In genomic region chr15:11794632-11795031, GRCm38 (mm10) we compare ENCODE assay signal across 19 mouse cellular contexts.
A peak's percentile ranks its signal among the peaks of the same experiment; 100 is the strongest.
DNase-seq lines count a peak whose midpoint lies in the region; ATAC-seq lines count a peak whose summit lies in the region.
"Had no signal": no experiment of that assay in that cellular context is flagged by ENCODE, and none has a peak within 500 bp of the region (broad histone marks: within the 10 kb centered on the region; RNA-seq: fewer than 3 reads in every experiment).

No protein-coding gene starts in this region.

- H3K4me3 ChIP-seq in lung, embryonic 16.5 days (ENCODE audit: low read length): no peak overlapping the region
- H3K4me3 ChIP-seq in embryonic facial prominence, embryonic 14.5 days (ENCODE audit: low read depth, low read length): no peak overlapping the region
- H3K4me3 ChIP-seq in kidney, embryonic 15.5 days (replicated peaks): no peak overlapping the region
- H3K4me3 ChIP-seq: heart, embryonic 10.5 days; lung, embryonic 15.5 days; midbrain, embryonic 10.5 days had no signal

- H3K4me2 ChIP-seq in lung, embryonic 16.5 days (ENCODE audit: low read depth, low read length): no peak overlapping the region
- no peak overlapping the region for H3K4me2 ChIP-seq in embryonic facial prominence, embryonic 14.5 days (ENCODE audit: low read depth, low read length)
- no peak overlapping the region for H3K4me2 ChIP-seq in kidney, embryonic 15.5 days
- H3K4me2 ChIP-seq: liver, embryonic 11.5 days; lung, embryonic 15.5 days had no signal

- H3K4me1 ChIP-seq in lung, embryonic 16.5 days (replicated peaks; ENCODE audit: control insufficient read depth, insufficient read depth, low read length): no peaks in the 10 kb centered on the region
- no peaks in the 10 kb centered on the region for H3K4me1 ChIP-seq in embryonic facial prominence, embryonic 14.5 days (ENCODE audit: control insufficient read depth, insufficient read depth, low read length)
- peaks cover 25% of the 10 kb centered on the region for H3K4me1 ChIP-seq in kidney, embryonic 15.5 days
- H3K4me1 ChIP-seq: lung, embryonic 15.5 days; midbrain, embryonic 10.5 days had no signal

- no peak overlapping the region for H3K27ac ChIP-seq in lung, embryonic 16.5 days (ENCODE audit: low read length)
- no peak overlapping the region for H3K27ac ChIP-seq in embryonic facial prominence, embryonic 14.5 days (replicated peaks; ENCODE audit: low read depth, low read length)
- peak overlapping the region; percentile 59 for H3K27ac ChIP-seq in kidney, embryonic 15.5 days
- H3K27ac ChIP-seq: heart, embryonic 10.5 days; lung, embryonic 15.5 days; midbrain, embryonic 10.5 days had no signal

- H3K9me3 ChIP-seq in lung, embryonic 16.5 days (ENCODE audit: control insufficient read depth, low read length): no peaks in the 10 kb centered on the region
- H3K9me3 ChIP-seq in embryonic facial prominence, embryonic 14.5 days (ENCODE audit: control insufficient read depth, low read length): no peaks in the 10 kb centered on the region
- H3K9me3 ChIP-seq in kidney, embryonic 15.5 days (replicated peaks): 0 out of 2 replicates have a peak, but pooled peaks cover 3% of the 10 kb centered on the region
- H3K9me3 ChIP-seq: heart, embryonic 10.5 days; lung, embryonic 15.5 days; midbrain, embryonic 10.5 days had no signal

- DNase-seq in lung, postnatal 4 days: no peak
- DNase-seq in embryonic facial prominence, embryonic 14.5 days (ENCODE audit: low spot score): peak; percentile 34
- DNase-seq in yolk sac, embryonic 10.5 days (ENCODE audit: low spot score): peak; percentile 50
- no peak for DNase-seq in left cerebral cortex, postnatal 25 days (ENCODE audit: low spot score in 2 of 2)
- DNase-seq in thymus, postnatal 0 days (ENCODE audit: low spot score): no peak
- DNase-seq: adrenal gland, adult 8-10 months; B cell, adult 2 months; cerebellum, adult 2 months; forebrain, postnatal 0 days; gastrocnemius, postnatal 10 days; layer of hippocampus, adult 9-11 months; thymus, postnatal 25 days had no signal

- intact Hi-C loops in left cerebral cortex, postnatal 25 days (cut with DNase I): no loop called here

- H3K9ac ChIP-seq in lung, embryonic 16.5 days (ENCODE audit: low read length): no peak overlapping the region
- H3K9ac ChIP-seq in embryonic facial prominence, embryonic 14.5 days (ENCODE audit: low read depth, low read length): no peak overlapping the region
- no peak overlapping the region for H3K9ac ChIP-seq in kidney, embryonic 15.5 days
- H3K9ac ChIP-seq: forebrain, postnatal 0 days; lung, embryonic 15.5 days had no signal

- WGBS in lung, embryonic 16.5 days: 43% methylated on average over 2 of the region's 2 CpGs
- WGBS in embryonic facial prominence, embryonic 14.5 days: 29% methylated on average over 2 of the region's 2 CpGs
- WGBS in kidney, embryonic 15.5 days: 9% methylated on average over 2 of the region's 2 CpGs

- H3K36me3 ChIP-seq in lung, embryonic 16.5 days (ENCODE audit: control insufficient read depth, insufficient read depth, low read length): no peaks in the 10 kb centered on the region
- H3K36me3 ChIP-seq in embryonic facial prominence, embryonic 14.5 days (ENCODE audit: control insufficient read depth, insufficient read depth, low read length): no peaks in the 10 kb centered on the region
- no peaks in the 10 kb centered on the region for H3K36me3 ChIP-seq in kidney, embryonic 15.5 days
- H3K36me3 ChIP-seq: heart, embryonic 10.5 days; lung, embryonic 15.5 days; midbrain, embryonic 10.5 days had no signal

- ATAC-seq in lung, embryonic 16.5 days (ENCODE audit: low read depth): 0 out of 2 replicates have a peak, but pooled peaks have one; percentile 17
- no peak for ATAC-seq in embryonic facial prominence, embryonic 14.5 days (ENCODE audit: low read depth)
- ATAC-seq in kidney, embryonic 15.5 days (replicated peaks; ENCODE audit: low FRiP score): peak; percentile 98
- no peak for ATAC-seq in megakaryocyte progenitor cell, adult 5-6 weeks (replicated peaks; ENCODE audit: poor library complexity)
- ATAC-seq: forebrain, postnatal 0 days had no signal

- no peaks in the 10 kb centered on the region for H3K27me3 ChIP-seq in lung, embryonic 16.5 days (ENCODE audit: control insufficient read depth, insufficient read depth, low read depth, low read length)
- H3K27me3 ChIP-seq in embryonic facial prominence, embryonic 14.5 days (replicated peaks; ENCODE audit: control insufficient read depth, insufficient read depth, low read length): no peaks in the 10 kb centered on the region
- H3K27me3 ChIP-seq in kidney, embryonic 15.5 days: no peaks in the 10 kb centered on the region
- H3K27me3 ChIP-seq: lung, embryonic 15.5 days had no signal

Comparison
In these comparisons a context has a peak if more than half of its experiments do, and no peak if none do; other contexts are left out.
1. ATAC-seq: peak in lung, embryonic 16.5 days (single experiment) and kidney, embryonic 15.5 days (single experiment); none in embryonic facial prominence, embryonic 14.5 days (single experiment) and megakaryocyte progenitor cell, adult 5-6 weeks (single experiment).
2. DNase-seq: peak in embryonic facial prominence, embryonic 14.5 days (single experiment) and yolk sac, embryonic 10.5 days (single experiment); none in lung, postnatal 4 days (0 of 2), left cerebral cortex, postnatal 25 days (0 of 2) and thymus, postnatal 0 days (single experiment).